Mouse (Mus musculus): ENCODE results near the gene 1700088E04Rik.

- TF ChIP-seq CTCF (IDR thresholded peaks at IDR 0.05; ENCODE audit: low read depth) = no peak
- no peak for TF ChIP-seq EP300 (IDR thresholded peaks at IDR 0.05; ENCODE audit: low read depth)
These were observed 37.8 kb downstream of the 1700088E04Rik start for GRCm38 (mm10) chr15:79103264-79103663.
